Mouse (Mus musculus) urinary bladder, postnatal 4 days (tissue): ENCODE data around the gene Tmem123.
A peak's percentile ranks its signal among the peaks of the same experiment; 100 is the strongest.

Experiments used
- DNase-seq, 2 experiments: peaks; one replicate each; pipeline ENCODE4 v3.0.0; 2021 to 2022; ENCODE audit warnings: low spot score in 2 of 2

Gene Tmem123

GRCm38 (mm10) chr9:7763614-7764300 is at the start of gene Tmem123:
Gene Tmem123 (plus strand): TSS chr9:7764041.
- DNase-seq = peak; percentile 99

- no peak for DNase-seq
Measured at GRCm38 (mm10) chr9:7714062-7714907, 49.6 kb upstream of the Tmem123 start.

DNA sequence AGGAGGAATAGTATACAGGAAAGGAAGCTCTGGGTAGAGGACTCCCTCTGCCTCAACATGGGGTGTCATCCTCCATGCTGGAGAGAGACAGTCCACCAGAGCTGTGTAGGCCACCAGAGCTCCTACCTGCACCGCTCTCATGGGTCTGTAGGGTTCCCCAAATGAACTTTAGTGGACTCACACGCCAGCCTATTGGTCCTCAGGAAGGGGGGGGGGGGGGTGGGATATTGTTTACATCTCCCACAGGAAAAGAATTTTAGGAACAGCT is 49.0 kb upstream of the Tmem123 start:
- no peak for DNase-seq

DNA sequence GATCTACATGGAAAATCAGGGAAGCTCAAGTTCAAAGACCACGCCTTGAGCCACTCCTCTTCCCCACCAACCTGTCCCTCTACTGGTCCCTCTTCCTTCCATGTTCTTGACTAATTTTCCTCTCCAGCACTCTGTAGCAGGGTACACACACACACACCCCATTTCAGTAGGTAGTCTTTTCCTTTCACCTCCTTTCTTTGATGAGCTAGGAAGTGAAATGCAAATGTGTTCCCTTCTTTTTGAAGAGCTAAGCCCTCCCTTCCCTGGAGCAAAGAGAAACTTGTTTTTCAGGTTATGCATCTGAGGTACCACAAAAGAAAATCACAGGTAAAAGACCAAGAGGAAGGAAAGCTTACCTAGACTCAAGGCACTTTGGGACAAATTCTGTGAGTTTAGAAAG is 42.3 kb upstream of the Tmem123 start:
- DNase-seq = no peak

DNA sequence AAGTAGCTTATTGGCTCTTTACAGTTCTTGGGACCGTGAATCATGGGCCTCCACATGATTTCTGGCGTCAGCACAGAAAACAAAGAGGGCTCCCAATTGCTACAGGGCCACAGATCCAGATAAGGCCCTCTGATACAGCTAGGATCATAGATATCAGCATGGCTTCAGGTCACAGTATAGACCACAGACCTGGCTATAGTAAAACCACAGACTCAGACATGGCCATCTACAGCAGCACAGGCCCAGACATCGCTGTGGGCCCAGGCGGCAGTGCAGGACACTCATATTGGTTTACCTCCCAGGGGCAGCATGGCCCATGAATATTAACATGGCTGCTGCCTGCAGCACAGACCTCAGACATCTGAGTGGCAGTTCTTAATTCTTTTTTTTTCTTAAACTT is 34.8 kb upstream of the Tmem123 start:
- no peak for DNase-seq

DNA sequence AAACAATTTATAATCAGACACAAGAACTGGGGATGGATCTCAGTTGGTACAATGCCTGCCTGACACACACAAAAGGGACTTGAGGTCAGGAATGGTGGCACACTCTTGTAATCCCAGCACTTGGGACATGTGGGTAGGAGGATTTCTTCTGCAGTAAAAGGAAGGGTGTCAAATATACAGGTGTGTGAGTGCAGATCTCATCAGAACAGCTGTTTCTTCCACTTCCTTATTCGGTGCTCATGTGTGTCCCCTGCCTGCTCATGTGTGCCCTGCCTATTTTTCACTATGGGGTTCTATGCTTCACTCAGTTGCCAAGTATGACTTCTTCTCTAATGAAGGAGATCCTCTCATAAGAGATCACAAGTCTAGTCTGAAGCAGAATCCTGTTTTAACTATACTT is 21.1 kb upstream of the Tmem123 start:
- no peak for DNase-seq

DNA sequence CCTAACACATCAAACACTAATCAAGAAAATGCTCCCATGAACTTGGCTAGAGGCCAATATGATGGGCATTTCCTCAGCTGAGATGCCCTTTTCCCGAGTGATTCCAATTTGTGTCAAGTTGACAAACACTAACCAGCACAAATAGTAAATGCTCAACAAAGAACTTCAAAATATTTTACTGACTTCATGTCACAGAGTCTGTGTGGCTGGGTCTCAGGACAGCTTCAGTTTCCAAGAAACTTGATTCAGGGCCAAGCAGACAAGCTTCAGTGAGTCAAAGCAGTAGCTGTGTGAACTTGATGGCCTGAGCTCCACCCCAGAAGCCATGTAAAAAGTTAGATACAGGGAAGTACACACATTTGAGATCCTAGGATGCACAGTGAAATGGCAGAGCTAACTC is 19.7 kb upstream of the Tmem123 start:
- DNase-seq = no peak

- DNase-seq = no peak
Measured at GRCm38 (mm10) chr9:7748881-7749280, 15.0 kb upstream of the Tmem123 start.

GRCm38 (mm10) chr9:7749537-7749936 is 14.3 kb upstream of the Tmem123 start:
- DNase-seq = no peak

GRCm38 (mm10) chr9:7755889-7756423 is 7.9 kb upstream of the Tmem123 start:
- no peak for DNase-seq

DNA sequence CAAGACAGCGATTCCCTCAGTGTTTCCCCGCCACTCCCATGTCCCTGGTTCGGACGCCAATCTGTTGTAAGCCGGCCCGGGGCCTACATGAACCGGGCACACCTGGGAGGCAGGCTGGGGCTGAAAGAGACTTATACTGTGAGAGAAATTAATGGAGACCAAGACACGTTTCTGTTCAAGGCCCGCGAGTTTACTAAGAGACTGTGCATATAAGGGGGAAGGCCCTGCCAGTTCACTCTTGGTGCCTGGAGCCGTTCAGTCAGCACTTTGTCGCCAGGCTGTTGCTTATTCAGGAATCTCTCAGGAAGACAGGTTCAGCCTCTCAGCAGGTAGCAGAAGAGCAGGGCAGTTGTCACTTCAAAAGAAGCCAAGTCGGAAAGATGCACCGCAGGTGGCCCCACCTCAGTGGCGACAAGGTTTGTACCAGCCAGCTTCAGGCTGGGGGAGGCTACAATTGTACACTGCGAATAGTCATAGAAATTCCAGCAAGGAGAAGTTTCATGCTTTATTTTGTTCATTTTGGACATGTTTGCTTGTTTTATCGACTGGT is 1.9 kb upstream of the Tmem123 start:
- no peak for DNase-seq

GRCm38 (mm10) chr9:7762741-7763140 is 1.1 kb upstream of the Tmem123 start:
- DNase-seq = no peak

- DNase-seq = no peak
Measured at GRCm38 (mm10) chr9:7764463-7764871, 626 bp downstream of the Tmem123 start.

GRCm38 (mm10) chr9:7765236-7765635 is 1.4 kb downstream of the Tmem123 start:
- no peak for DNase-seq

- no peak for DNase-seq
Measured at GRCm38 (mm10) chr9:7766582-7766981, 2.7 kb downstream of the Tmem123 start.

- DNase-seq = no peak
Measured at GRCm38 (mm10) chr9:7767526-7767925, 3.7 kb downstream of the Tmem123 start.

GRCm38 (mm10) chr9:7769081-7769480 is 5.2 kb downstream of the Tmem123 start:
- no peak for DNase-seq

DNA sequence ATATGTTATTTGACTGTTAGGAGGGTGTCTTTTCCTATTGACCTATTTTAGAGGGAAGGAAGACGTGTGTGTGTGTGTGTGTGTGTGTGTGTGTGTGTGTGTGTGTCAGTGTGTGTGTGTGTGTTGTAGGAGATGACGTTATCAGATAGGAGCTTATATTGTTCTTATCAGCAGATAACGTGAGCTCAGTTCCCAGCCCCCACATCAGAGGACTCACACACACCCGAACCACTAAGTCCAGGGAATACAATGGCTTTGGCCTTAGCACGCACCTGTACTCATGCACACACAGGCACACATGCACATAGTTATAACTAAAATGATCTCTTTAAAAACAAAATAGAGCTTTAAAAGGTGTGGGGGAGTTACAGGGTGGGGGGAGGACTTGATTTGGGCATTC is 5.7 kb downstream of the Tmem123 start:
- DNase-seq = no peak

DNA sequence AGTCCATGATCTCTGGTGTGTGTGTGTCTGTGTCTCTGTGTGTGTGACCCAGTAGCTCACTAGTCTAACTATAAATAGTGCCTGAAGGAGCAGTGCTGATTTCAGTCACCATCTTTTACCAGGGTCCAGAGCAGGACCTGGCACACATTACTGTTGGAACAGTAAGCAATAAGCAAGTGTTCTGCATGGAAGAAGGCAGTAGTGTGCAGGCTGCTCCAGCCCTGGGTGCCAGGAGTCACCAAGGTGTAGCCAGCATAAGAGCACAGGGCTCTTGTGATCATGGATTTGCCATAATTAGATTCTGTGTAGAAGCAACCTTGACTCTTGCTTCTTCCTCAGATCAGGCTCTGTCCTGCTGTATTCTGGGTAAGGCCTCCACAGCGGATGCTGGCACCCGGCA is 8.5 kb downstream of the Tmem123 start:
- no peak for DNase-seq

DNA sequence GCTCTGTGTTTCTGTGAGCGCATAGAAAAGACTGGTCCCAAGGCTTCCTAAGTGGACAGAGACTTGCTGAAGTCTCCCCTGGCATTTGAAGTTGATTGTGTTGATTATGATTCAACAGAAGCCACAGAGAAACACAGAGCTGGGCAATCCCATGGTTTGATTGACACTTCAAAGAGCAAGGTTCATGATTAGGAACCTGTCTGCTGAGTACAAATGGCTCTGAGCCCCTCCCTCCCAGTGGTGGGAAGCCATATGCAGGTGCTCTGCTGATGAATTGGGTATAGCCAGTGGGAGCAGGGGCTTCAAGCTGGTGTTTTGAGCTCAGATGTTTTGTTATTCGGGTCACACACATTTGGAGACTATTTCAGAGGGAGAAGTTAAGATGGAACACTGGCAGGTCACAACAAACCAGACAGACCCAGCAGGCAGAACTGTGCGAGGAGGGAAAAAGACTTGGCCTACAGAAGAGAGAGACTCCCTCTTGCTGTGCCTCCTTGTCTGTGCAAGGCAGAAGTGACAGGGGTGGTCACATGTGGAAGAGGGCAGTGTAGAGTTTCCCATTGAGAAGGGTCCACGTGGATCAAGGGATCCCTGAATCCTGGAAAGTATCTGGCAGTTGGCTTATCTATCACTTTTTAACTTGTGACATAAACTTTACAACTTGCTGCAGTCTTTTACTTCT is 9.1 kb downstream of the Tmem123 start:
- no peak for DNase-seq

DNA sequence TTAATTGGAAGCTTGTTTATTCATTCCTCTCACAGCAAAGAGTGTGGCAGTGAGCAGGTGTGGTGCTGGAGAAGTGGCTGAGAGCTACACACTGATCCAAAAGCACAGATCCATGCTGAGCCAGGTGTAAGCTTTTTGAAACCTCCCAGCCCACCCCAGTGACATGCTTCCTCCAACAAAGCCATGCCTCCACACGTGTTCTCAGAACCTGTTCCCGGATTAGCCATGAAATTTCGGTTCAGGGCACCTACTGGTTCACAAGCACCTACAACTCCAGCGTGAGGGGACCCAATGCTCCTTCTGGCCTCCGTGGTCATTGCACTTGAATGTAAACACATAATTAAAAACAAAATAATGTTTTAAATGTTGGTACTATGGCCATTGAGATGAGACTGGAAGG is 9.8 kb downstream of the Tmem123 start:
- no peak for DNase-seq

DNA sequence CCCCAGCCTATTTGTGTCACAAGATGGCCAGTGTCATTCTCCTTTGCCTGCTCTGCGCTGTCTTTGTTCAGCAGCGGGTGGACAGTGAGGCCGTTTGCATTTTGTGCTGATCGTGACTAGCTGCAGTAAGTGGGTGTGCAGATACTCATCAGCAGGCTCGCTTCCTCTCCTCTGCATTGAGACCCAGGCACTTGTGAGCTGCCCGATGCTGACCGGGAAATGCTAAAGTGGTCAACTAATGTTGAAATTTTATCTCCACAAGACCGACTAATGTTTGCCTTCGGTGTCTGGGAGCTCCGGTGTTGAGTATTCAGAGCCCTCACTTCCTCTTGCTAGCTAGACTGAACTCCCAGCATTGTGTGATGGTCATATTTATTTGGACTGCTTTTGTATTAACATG is 10.7 kb downstream of the Tmem123 start:
- no peak for DNase-seq
